Mouse (Mus musculus) urinary bladder, adult 2 months (tissue): ENCODE results near the gene Gm11634. TPM values are rescaled to one million over a fixed set of nuclear protein-coding genes. Genes with fewer than 3 reads are reported as not detected.
A peak's percentile ranks its signal among the peaks of the same experiment; 100 is the strongest.

Experiments used
- DNase-seq: peaks from one replicate; pipeline ENCODE4 v3.0.0; 2022; ENCODE audit warnings: low spot score
- polyA plus RNA-seq: library from polyadenylated mRNA; depleted of rRNA; stranded (reverse); fragments of >200 nt; gene quantifications from 2 replicates; pipeline ENCODE4 v1.2.3, GENCODE M21; 2012; rRNA removed

Gene Gm11634
- polyA plus RNA-seq, 1 experiment = not detected

DNA sequence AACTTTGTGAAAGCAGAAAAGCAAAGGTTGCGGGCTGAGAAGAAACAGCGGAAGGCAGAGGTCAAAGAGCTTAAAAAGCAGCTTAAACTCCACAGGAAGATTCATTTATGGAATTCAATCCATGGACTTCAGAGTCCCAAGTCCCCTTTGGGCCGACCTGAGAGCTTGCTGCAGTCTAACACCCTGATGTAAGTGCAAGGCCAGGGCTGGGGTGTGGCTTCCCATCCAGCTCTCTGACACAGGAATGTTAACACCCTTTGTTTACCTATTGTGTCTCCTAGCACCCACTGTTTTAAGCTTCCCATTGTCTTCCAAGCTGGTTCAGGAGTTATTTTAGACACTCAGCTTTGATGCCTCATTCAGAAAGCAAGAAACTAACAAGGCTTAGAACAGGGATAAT, 30.6 kb downstream of the Gm11634 start:
- DNase-seq = no peak

DNA sequence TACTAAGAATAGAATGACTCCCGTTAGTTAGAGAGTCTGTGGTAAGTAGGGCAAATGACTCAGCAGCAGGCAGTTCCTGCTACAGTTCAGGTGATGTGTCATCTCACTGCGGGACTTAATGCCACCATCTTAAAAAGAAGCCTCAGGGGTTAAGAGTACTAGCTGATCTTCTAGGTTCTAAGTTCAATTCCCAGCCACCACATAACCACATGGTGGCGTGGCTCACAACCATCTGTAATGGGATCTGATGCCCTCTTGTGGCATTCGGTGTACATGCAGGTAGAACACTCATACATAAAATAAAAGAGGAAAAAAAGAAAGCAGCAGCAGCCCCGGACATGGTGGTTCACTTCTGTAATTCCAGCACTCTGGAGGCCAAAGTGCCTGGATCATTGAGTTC, 36.7 kb downstream of the Gm11634 start:
- DNase-seq = no peak

DNA sequence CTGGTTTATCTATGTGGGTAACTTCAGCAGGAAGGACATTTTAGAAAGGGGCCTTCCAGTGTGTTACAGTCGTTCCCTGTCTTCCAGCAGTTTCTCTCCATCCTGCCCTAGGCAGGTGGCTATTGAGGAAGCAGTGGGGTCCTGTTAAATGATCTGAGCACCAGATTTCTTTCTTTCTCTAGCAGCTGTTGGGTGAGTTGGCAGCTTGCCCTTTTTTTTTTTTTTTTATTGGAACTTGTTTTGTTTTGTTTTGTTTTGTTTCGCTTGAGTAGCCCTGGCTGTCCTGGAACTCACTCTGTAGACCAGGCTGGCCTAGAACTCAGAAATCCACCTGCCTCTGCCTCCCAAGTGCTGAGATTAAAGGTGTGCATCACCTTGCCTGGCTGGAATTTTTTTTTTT, 42.1 kb downstream of the Gm11634 start:
- no peak for DNase-seq

DNA sequence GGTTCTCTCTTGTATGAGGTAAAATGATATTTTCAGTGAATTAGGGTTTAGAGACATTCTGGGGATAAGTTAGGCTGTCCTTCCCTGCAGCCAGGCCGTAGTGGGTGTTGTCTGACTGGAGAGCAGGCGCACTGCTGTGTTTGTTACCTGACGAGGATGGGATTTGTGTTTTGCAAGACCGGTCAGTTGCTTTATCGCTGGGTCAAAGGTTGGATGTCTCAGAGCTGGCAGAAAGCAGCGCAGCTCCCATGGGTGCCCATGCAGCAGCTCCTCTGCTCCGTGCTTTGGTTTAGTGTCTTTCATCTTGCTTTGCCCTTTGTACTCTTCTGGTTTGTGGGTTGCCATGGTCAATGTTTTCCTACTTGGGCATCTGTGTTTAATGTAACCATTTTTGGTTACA, 42.5 kb downstream of the Gm11634 start:
- no peak for DNase-seq

DNA sequence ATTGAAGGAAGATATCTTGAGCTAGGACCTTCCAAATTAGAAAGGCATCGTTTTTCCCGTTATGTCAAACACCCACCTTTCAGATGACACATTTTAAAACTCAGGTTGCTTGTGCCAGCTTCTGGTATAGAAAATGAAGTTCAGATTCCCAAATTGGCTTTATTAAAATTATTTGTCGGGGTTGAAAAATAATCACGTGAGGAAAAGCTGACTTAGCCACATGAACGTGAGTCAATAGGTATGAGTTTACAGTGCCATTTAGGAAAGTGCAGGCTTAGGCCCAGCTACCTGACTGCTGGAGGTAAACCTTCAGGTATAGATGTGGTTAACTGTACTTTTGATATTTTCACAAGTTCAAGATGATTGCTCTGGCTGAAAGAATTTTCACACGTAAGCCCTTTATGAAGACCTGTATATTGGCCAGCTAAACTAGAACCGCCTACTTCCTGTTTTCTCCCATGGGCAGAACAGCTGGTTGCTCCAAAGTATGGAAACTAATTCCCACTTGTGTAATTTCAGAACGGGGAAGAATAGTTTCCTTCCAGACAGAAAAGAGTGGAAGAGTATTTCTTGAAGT, 45.6 kb downstream of the Gm11634 start:
- no peak for DNase-seq

DNA sequence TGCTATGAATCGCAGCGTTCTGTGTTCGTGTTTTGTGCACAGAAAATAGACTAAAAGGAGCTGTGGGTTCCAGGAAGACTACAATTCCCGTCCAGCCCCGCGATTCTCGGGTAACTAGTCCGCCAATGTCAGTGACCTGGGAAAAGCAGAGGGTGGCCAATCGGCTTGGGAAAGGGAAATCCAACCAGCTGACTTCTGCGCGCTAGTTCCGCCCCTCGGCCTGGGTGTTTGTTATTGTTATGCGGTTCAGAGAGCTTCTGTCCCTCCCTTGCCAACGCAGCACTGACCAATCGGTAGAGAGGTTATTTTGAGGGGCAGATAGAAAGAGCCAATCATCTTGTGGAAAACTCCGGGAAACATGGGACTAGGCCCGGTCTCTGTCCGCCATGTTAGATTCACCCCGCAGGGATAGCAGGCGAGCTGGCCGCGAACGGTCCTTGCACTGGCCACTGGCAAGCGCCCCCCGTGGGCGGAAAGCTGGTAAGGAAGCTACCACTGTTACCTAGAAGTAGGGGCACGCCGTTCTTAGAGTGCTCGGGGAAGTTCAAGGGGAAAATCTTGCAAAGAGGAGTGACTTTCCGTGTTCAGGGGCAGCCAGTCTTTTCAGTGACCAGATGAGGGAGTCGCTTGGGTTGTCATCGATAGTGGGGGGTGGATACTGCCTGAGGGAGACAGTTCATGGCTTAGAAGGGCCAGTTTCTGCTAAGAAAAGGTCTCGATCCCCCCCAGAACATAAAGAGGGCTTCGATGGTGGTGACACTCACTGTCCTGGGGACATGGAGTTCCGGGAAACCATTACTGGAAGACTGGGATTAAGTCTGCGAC, 46.4 kb downstream of the Gm11634 start:
- DNase-seq = peak; percentile 81

DNA sequence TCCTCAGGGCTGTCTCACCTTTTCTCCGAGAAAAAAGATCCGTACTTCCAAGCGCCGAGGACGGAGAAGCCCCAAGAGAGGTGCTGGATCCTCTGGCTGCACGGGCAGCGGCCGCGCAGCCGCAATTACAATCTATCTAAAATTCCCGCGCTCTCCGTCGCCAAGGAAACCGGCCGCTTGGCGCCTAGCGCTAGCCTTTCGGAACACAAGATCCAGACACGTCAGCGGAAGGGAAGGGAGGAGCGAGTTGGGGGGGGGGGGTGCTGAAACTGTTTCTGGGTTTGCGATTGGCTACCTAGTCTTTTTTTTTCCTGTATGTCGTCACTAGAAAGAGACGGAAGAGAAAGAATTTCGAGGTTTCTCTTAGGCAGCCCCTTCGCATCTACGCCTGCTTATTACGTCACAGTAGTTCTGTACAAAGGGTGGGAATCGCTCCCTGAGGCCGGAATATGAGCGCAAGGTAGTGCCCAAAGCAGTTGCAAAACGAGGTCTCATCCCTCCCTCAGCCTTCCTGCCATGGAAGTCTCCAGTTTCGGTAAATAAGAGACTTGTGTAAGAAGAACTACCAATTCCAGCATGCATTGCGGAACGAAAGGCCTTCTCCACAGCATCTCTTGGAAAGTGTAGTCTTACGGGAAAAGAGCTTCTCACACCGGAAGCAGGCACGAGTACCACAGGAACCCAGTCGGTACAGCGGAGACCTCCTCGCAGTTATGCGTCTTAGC, 47.1 kb downstream of the Gm11634 start, which contains the start of the genes Brca1 and Nbr1:
Gene Brca1 (minus strand): TSS at position 205 of the 725 bp plus-strand sequence.
Gene Nbr1 (plus strand): TSS at position 399 of the 725 bp plus-strand sequence.
- DNase-seq = peak; percentile 77

DNA sequence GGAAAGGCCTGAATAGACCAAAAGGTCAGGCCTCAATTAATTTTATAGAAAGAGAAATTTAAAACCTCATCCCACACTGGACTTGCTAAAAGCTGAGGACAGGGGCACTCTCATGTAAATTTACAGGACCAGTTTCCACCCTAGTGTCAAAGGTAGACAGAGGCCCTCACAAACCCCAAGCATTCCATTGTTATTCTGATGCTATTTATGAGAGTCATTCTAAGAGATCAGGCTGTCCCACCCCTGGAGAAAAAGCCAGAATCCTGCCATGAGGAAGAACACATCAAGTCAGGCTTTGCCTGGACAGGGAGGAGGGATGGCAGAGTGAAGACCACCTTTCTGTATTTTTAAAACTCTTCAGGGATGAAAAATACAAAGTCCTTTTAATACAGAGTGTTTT, 50.5 kb downstream of the Gm11634 start:
- no peak for DNase-seq

DNA sequence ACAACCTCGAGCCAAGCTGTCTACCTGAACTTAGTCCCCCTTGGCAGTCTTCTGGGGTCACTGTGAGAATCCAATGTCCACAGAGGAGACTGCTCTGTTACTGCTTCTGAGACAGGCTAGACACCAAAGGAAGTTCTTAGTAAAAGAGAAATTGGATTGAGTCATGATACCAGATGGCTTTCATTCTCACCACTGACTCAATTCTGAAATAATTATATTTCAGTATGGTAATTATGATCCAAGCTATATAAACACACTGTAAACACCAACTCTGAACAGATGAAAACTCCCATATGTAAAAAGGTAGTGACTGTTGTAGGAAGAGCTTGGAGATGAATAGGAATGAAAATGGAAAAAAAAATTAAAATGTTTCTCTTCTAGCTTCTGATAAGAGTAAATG, 54.9 kb downstream of the Gm11634 start:
- no peak for DNase-seq

Other genes starting within 250 kb of the Gm11634 start
- gene G6pc, start 231.7 kb downstream of the Gm11634 start, polyA plus RNA-seq = not detected in 2 replicates
- 26.1 and 27.7 TPM in 2 replicates for gene Aarsd1, start 181.6 kb downstream of the Gm11634 start, polyA plus RNA-seq
- gene Gm27029, start 174.5 kb downstream of the Gm11634 start, polyA plus RNA-seq = 0.95 and 1.0 TPM in 2 replicates
- gene Rundc1, start 174.2 kb downstream of the Gm11634 start, polyA plus RNA-seq = 22.1 and 22.9 TPM in 2 replicates
- 21.1 and 28.2 TPM in 2 replicates for gene Ptges3l, start 173.9 kb downstream of the Gm11634 start, polyA plus RNA-seq
- gene Rpl27, start 157.0 kb downstream of the Gm11634 start, polyA plus RNA-seq = 932 and 1,046 TPM in 2 replicates
- gene Ifi35, start 150.8 kb downstream of the Gm11634 start, polyA plus RNA-seq = 66.6 and 79.9 TPM in 2 replicates
- gene Rnd2, start 134.3 kb downstream of the Gm11634 start, polyA plus RNA-seq = 19.2 TPM in 2 replicates
- 172 and 197 TPM in 2 replicates for gene Vat1, start 133.0 kb downstream of the Gm11634 start, polyA plus RNA-seq
- gene Brca1, start 47.3 kb downstream of the Gm11634 start, polyA plus RNA-seq = 0.43 and 0.59 TPM in 2 replicates
- gene Nbr1, start 47.1 kb downstream of the Gm11634 start, polyA plus RNA-seq = 85.6 and 91.1 TPM in 2 replicates
- gene Tmem106a, start 17.0 kb downstream of the Gm11634 start, polyA plus RNA-seq = 31.8 and 34.3 TPM in 2 replicates
- gene Rdm1, start 27.9 kb upstream of the Gm11634 start, polyA plus RNA-seq = 34.4 and 37.5 TPM in 2 replicates
- 41.9 and 52.2 TPM in 2 replicates for gene Arl4d, start 66.3 kb upstream of the Gm11634 start, polyA plus RNA-seq
- gene Dhx8, start 133.7 kb upstream of the Gm11634 start, polyA plus RNA-seq = 14.7 and 15.4 TPM in 2 replicates
- gene Etv4, start 186.1 kb upstream of the Gm11634 start, polyA plus RNA-seq = 0.44 and 0.65 TPM in 2 replicates